Mouse (Mus musculus): ENCODE measurements around the gene Fgf6. TPM values are rescaled to one million over a fixed set of nuclear protein-coding genes. Genes with fewer than 3 reads are reported as not detected.

The Fgf6 gene
- total RNA-seq (2021) = not detected

GRCm38 (mm10) chr6:127014906-127015770 lies at the start of gene Fgf6:
Gene Fgf6, plus strand, starts transcription at chr6:127015586.
- DNase-seq = no peak
- intact Hi-C loops (cut with DNase I) = no loop called here

GRCm38 (mm10) chr6:126966241-126967026 lies 49.0 kb upstream of the Fgf6 start:
- intact Hi-C loops (cut with DNase I) = no loop called here
- DNase-seq = no peak

- DNase-seq = no peak
- intact Hi-C loops (cut with DNase I) = no loop called here
Observed at GRCm38 (mm10) chr6:126981539-126982234, 33.7 kb upstream of the Fgf6 start.

- DNase-seq = no peak
- intact Hi-C loops (cut with DNase I) = no loop called here
Observed at GRCm38 (mm10) chr6:126993676-126994075, 21.7 kb upstream of the Fgf6 start.

- no peak for DNase-seq
- intact Hi-C loops (cut with DNase I) = no loop called here
Observed at GRCm38 (mm10) chr6:126995494-126995893, 19.9 kb upstream of the Fgf6 start.

- DNase-seq = no peak
- intact Hi-C loops (cut with DNase I) = no loop called here
Observed at GRCm38 (mm10) chr6:126996399-126996798, 19.0 kb upstream of the Fgf6 start.

GRCm38 (mm10) chr6:127005646-127006045 lies 9.7 kb upstream of the Fgf6 start:
- DNase-seq = no peak
- intact Hi-C loops (cut with DNase I) = no loop called here

GRCm38 (mm10) chr6:127006551-127006950 lies 8.8 kb upstream of the Fgf6 start:
- intact Hi-C loops (cut with DNase I) = no loop called here
- DNase-seq = no peak

GRCm38 (mm10) chr6:127010021-127010420 lies 5.4 kb upstream of the Fgf6 start:
- no peak for DNase-seq
- intact Hi-C loops (cut with DNase I) = no loop called here

GRCm38 (mm10) chr6:127011947-127012535 lies 3.3 kb upstream of the Fgf6 start:
- no peak for DNase-seq
- intact Hi-C loops (cut with DNase I) = no loop called here

- intact Hi-C loops (cut with DNase I) = no loop called here
Observed at GRCm38 (mm10) chr6:127019254-127019653, 3.9 kb downstream of the Fgf6 start.

GRCm38 (mm10) chr6:127020431-127020830 lies 5.0 kb downstream of the Fgf6 start:
- intact Hi-C loops (cut with DNase I) = no loop called here
- DNase-seq = no peak

More at GRCm38 (mm10) chr6:127019254-127019653, 3.9 kb downstream of the Fgf6 start:
- DNase-seq = no peak

GRCm38 (mm10) chr6:127024836-127025235 lies 9.4 kb downstream of the Fgf6 start:
- intact Hi-C loops (cut with DNase I) = no loop called here
- DNase-seq = no peak

- DNase-seq = no peak
- intact Hi-C loops (cut with DNase I) = no loop called here
Observed at GRCm38 (mm10) chr6:127034760-127035159, 19.4 kb downstream of the Fgf6 start.

GRCm38 (mm10) chr6:127044909-127045308 lies 29.5 kb downstream of the Fgf6 start:
- intact Hi-C loops (cut with DNase I) = no loop called here
- peak; percentile 69 for DNase-seq

- no peak for DNase-seq
- intact Hi-C loops (cut with DNase I) = no loop called here
Observed at GRCm38 (mm10) chr6:127050847-127051246, 35.5 kb downstream of the Fgf6 start.

- intact Hi-C loops (cut with DNase I) = no loop called here
- no peak for DNase-seq
Observed at GRCm38 (mm10) chr6:127056990-127057588, 41.7 kb downstream of the Fgf6 start.

- no peak for DNase-seq
Observed at GRCm38 (mm10) chr6:127059975-127060374, 44.6 kb downstream of the Fgf6 start.

GRCm38 (mm10) chr6:127063915-127064314 lies 48.5 kb downstream of the Fgf6 start:
- intact Hi-C loops (cut with DNase I) = loop anchor here (10.0 kb wide), 1 partner anchor 569 kb away; no protein-coding TSS in a partner anchor
- no peak for DNase-seq

More at GRCm38 (mm10) chr6:127059975-127060374, 44.6 kb downstream of the Fgf6 start:
- intact Hi-C loops (cut with DNase I) = loop anchor here (10.0 kb wide), 1 partner anchor 565 kb away; no protein-coding TSS in a partner anchor

GRCm38 (mm10) chr6:127064815-127065214 lies 49.4 kb downstream of the Fgf6 start:
- intact Hi-C loops (cut with DNase I) = loop anchor here (10.0 kb wide), 1 partner anchor 570 kb away; no protein-coding TSS in a partner anchor
- no peak for DNase-seq

Data from left cerebral cortex, postnatal 4 days (tissue).